Mouse (Mus musculus) kidney, postnatal 0 days (tissue): ENCODE results near the gene Hspbp1. TPM values are rescaled to one million over a fixed set of nuclear protein-coding genes. Genes with fewer than 3 reads are reported as not detected.

ENCODE experiments used
- ATAC-seq: fragments of 200-750 bp; cut with Nextera tagmentation; replicated peaks from 2 replicates; pipeline ENCODE4 v1.8.0; 2017; ENCODE audit warnings: low read depth, moderate number of reproducible peaks, moderate TSS enrichment, moderate library complexity; ENCODE audit not compliant: low FRiP score
- DNase-seq: peaks from one replicate; pipeline ENCODE4 v3.0.0-alpha.2; 2016; ENCODE audit warnings: low spot score
- H3K27ac ChIP-seq: fragments of 300-500 bp; sonication (generic); 2 replicates; pipeline ENCODE4 v1.5.1; 2014; ENCODE audit warnings: mild to moderate bottlenecking
- H3K27me3 ChIP-seq: fragments of 300-500 bp; sonication (generic); 2 replicates; pipeline ENCODE4 v1.6.1; 2014; ENCODE audit warnings: low read length, mixed read lengths; ENCODE audit not compliant: insufficient read depth
- H3K36me3 ChIP-seq: fragments of 300-500 bp; sonication (generic); 2 replicates; pipeline ENCODE4 v1.6.1; 2014; ENCODE audit warnings: low read length, mixed read lengths; ENCODE audit not compliant: insufficient read depth
- H3K4me1 ChIP-seq: fragments of 300-500 bp; sonication (generic); replicated peaks from 2 replicates; pipeline ENCODE4 v1.6.1; 2014; ENCODE audit warnings: antibody characterized with exemption, low read length, mixed read lengths; ENCODE audit not compliant: insufficient read depth
- H3K4me2 ChIP-seq: fragments of 300-500 bp; sonication (generic); 2 replicates; pipeline ENCODE4 v1.6.1; 2014; ENCODE audit warnings: mild to moderate bottlenecking, low read length, moderate library complexity, mixed read lengths
- H3K4me3 ChIP-seq: fragments of 300-500 bp; sonication (generic); replicated peaks from 2 replicates; pipeline ENCODE4 v1.5.1; 2014; ENCODE audit warnings: low read depth, low read length
- H3K9ac ChIP-seq: fragments of 300-500 bp; sonication (generic); 2 replicates; pipeline ENCODE4 v1.6.1; 2014; ENCODE audit warnings: low read depth, low read length
- H3K9me3 ChIP-seq: fragments of 300-500 bp; sonication (generic); replicated peaks from 2 replicates; pipeline ENCODE4 v1.6.1; 2016; ENCODE audit warnings: low read length, inconsistent platforms, mixed read lengths
- CTCF ChIP-seq: IDR thresholded peaks from 2 replicates; pipeline ENCODE4 v1.5.1; 2016; ENCODE audit warnings: antibody characterized with exemption, low read depth, mild to moderate bottlenecking, moderate library complexity
- WGBS: fragments of 180-500 bp; shearing (Covaris S2); extraction: QIAGEN DNeasy Blood & Tissue Kit; methylation state at CpG from one replicate; pipeline ENCODE4 v1.1.7; 2014; 5-methylcytosine and 5-hydroxymethylcytosine counted together
- polyA plus RNA-seq: library from polyadenylated mRNA; unstranded; fragments of >200 nt; fragmentation: Nextera tagmentation; extraction: Ambion mirVana; gene quantifications from 2 replicates; pipeline ENCODE4 v1.2.1, GENCODE M21; 2015

Gene Hspbp1
- polyA plus RNA-seq, 1 experiment from 2014 or later, result 99.7 TPM

- no peak overlapping the region for H3K9ac ChIP-seq
- H3K4me1 ChIP-seq, result no peaks in the 10 kb centered on the region
- no peaks in the 10 kb centered on the region for H3K27me3 ChIP-seq
- H3K9me3 ChIP-seq, result no peaks in the 10 kb centered on the region
- no peak; the same call in 1 of the 2 replicates for ATAC-seq
- H3K27ac ChIP-seq, result no peak overlapping the region
- WGBS, result 18% methylated on average over 4 of the region's 4 CpGs
- H3K4me3 ChIP-seq, result no peak overlapping the region
- no peaks in the 10 kb centered on the region for H3K36me3 ChIP-seq
- peak; percentile 46 for DNase-seq
- no peak overlapping the region for H3K4me2 ChIP-seq
- TF ChIP-seq CTCF, result peak; percentile 65
Measured at GRCm38 (mm10) chr7:4623544-4624189, 61.2 kb downstream of the Hspbp1 start.

GRCm38 (mm10) chr7:4619979-4620378, 64.9 kb downstream of the Hspbp1 start:
- no peaks in the 10 kb centered on the region for H3K36me3 ChIP-seq
- 32% methylated on average over 1 of the region's 1 CpGs for WGBS
- no peak overlapping the region for H3K4me2 ChIP-seq
- H3K4me1 ChIP-seq, result no peaks in the 10 kb centered on the region
- no peak; the same call in 1 of the 2 replicates for ATAC-seq
- H3K9ac ChIP-seq, result no peak overlapping the region
- no peaks in the 10 kb centered on the region for H3K27me3 ChIP-seq
- peak; percentile 78 for DNase-seq
- TF ChIP-seq CTCF, result no peak
- no peak overlapping the region for H3K27ac ChIP-seq
- no peak overlapping the region for H3K4me3 ChIP-seq
- H3K9me3 ChIP-seq, result no peaks in the 10 kb centered on the region

GRCm38 (mm10) chr7:4613740-4614403, 71.0 kb downstream of the Hspbp1 start:
- ATAC-seq, result no peak
- no peak overlapping the region for H3K4me3 ChIP-seq
- WGBS, result 70% methylated on average over 14 of the region's 14 CpGs
- no peak for DNase-seq
- no peaks in the 10 kb centered on the region for H3K27me3 ChIP-seq
- H3K36me3 ChIP-seq, result no peaks in the 10 kb centered on the region
- no peak overlapping the region for H3K27ac ChIP-seq
- no peak overlapping the region for H3K9ac ChIP-seq
- no peaks in the 10 kb centered on the region for H3K4me1 ChIP-seq
- no peak for TF ChIP-seq CTCF
- H3K4me2 ChIP-seq, result no peak overlapping the region
- H3K9me3 ChIP-seq, result no peaks in the 10 kb centered on the region

GRCm38 (mm10) chr7:4612956-4613355, 71.9 kb downstream of the Hspbp1 start:
- no peak overlapping the region for H3K4me3 ChIP-seq
- ATAC-seq, result no peak
- no peaks in the 10 kb centered on the region for H3K27me3 ChIP-seq
- H3K36me3 ChIP-seq, result no peaks in the 10 kb centered on the region
- H3K9ac ChIP-seq, result no peak overlapping the region
- WGBS, result 40% methylated on average over 1 of the region's 1 CpGs
- no peak for TF ChIP-seq CTCF
- no peak for DNase-seq
- no peak overlapping the region for H3K4me2 ChIP-seq
- no peaks in the 10 kb centered on the region for H3K4me1 ChIP-seq
- no peaks in the 10 kb centered on the region for H3K9me3 ChIP-seq
- no peak overlapping the region for H3K27ac ChIP-seq

GRCm38 (mm10) chr7:4612386-4612785, 72.5 kb downstream of the Hspbp1 start:
- Histone ChIP-seq H3K4me3 (no peak overlapping the region), H3K9ac (no peak overlapping the region), H3K4me2 (no peak overlapping the region), H3K9me3 (no peaks in the 10 kb centered on the region), H3K36me3 (no peaks in the 10 kb centered on the region), H3K27me3 (no peaks in the 10 kb centered on the region), H3K4me1 (no peaks in the 10 kb centered on the region), H3K27ac (no peak overlapping the region)
- TF ChIP-seq CTCF, result no peak
- WGBS, result 65% methylated on average over 8 of the region's 8 CpGs
- DNase-seq (no peak), ATAC-seq (no peak)

- 78% methylated on average over 12 of the region's 12 CpGs for WGBS
- DNase-seq, result no peak
Measured at GRCm38 (mm10) chr7:4611921-4612341, 72.9 kb downstream of the Hspbp1 start.

More at GRCm38 (mm10) chr7:4611921-4612341, 72.9 kb downstream of the Hspbp1 start:
- Histone ChIP-seq H3K27ac (no peak overlapping the region), H3K27me3 (no peaks in the 10 kb centered on the region), H3K4me3 (no peak overlapping the region), H3K36me3 (no peaks in the 10 kb centered on the region), H3K4me1 (no peaks in the 10 kb centered on the region), H3K9me3 (no peaks in the 10 kb centered on the region), H3K9ac (no peak overlapping the region), H3K4me2 (no peak overlapping the region)
- ATAC-seq, result no peak
- no peak for TF ChIP-seq CTCF
